Mouse (Mus musculus): ENCODE results near the gene Pak2.

- TF ChIP-seq CTCF (IDR thresholded peaks at IDR 0.05; ENCODE audit: low read depth): no peak
- TF ChIP-seq EP300 (IDR thresholded peaks at IDR 0.05; ENCODE audit: low read depth): no peak
Observed at GRCm38 (mm10) chr16:32019678-32020077, 59.5 kb downstream of the Pak2 start.
